Mouse (Mus musculus) C2C12 (cell line): ENCODE results near the gene Chst1. TPM values are rescaled to one million over a fixed set of nuclear protein-coding genes. Genes with fewer than 3 reads are reported as not detected.
A peak's percentile ranks its signal among the peaks of the same experiment; 100 is the strongest.

Source experiments
- H3K27me3 ChIP-seq: one replicate; pipeline ENCODE4 v1.6.1; 2011; ENCODE audit not compliant: control insufficient read depth, insufficient read depth, insufficient read length
- H3K36me3 ChIP-seq: one replicate; pipeline ENCODE4 v1.6.1; 2011; ENCODE audit not compliant: control insufficient read depth, insufficient read depth
- H3K4me3 ChIP-seq: one replicate; pipeline ENCODE4 v1.5.1; 2011; ENCODE audit warnings: mild to moderate bottlenecking, control low read depth; ENCODE audit not compliant: poor library complexity, insufficient read depth, severe bottlenecking
- H3K79me2 ChIP-seq: one replicate; pipeline ENCODE4 v1.6.1; 2011; ENCODE audit not compliant: control insufficient read depth, insufficient read depth
- H3K79me3 ChIP-seq: one replicate; pipeline ENCODE4 v1.6.1; 2011; ENCODE audit warnings: low read depth, control low read depth
- H3ac ChIP-seq: one replicate; pipeline ENCODE3; 2011; ENCODE audit warnings: low read depth; ENCODE audit not compliant: control insufficient read depth, insufficient read length
- CEBPB ChIP-seq: IDR thresholded peaks from one replicate; pipeline ENCODE4 v1.6.1; 2011; ENCODE audit warnings: low read depth, mild to moderate bottlenecking, control low read depth, moderate library complexity
- CTCF ChIP-seq: IDR thresholded peaks from one replicate; pipeline ENCODE4 v1.5.1; 2011; ENCODE audit not compliant: control insufficient read depth, insufficient read depth, insufficient read length
- FOSL1 ChIP-seq: IDR thresholded peaks from one replicate; pipeline ENCODE4 v1.8.0; 2011; ENCODE audit warnings: mild to moderate bottlenecking, low read length; ENCODE audit not compliant: poor library complexity, insufficient read depth, severe bottlenecking
- MAX ChIP-seq: IDR thresholded peaks from one replicate; pipeline ENCODE4 v1.6.1; 2011; ENCODE audit warnings: mild to moderate bottlenecking, control low read depth
- MYOD1 ChIP-seq: IDR thresholded peaks from one replicate; pipeline ENCODE4 v1.6.1; 2011; ENCODE audit warnings: low read depth; ENCODE audit not compliant: control insufficient read depth, insufficient read length
- MYOG ChIP-seq: IDR thresholded peaks from one replicate; pipeline ENCODE4 v1.6.1; 2011; ENCODE audit not compliant: control insufficient read depth, insufficient read length; ENCODE audit errors: extremely low read depth
- USF1 ChIP-seq: IDR thresholded peaks from one replicate; pipeline ENCODE4 v1.6.1; 2011; ENCODE audit warnings: low read depth, mild to moderate bottlenecking, control low read depth, moderate library complexity
- polyA plus RNA-seq: library from polyadenylated mRNA; unstranded; fragments of >200 nt; fragmentation: generic; extraction: Trizol; gene quantifications from one replicate; pipeline ENCODE4 v1.2.1, GENCODE M21; 2012; ENCODE audit warnings: missing spikeins

Chst1 gene
- polyA plus RNA-seq, 1 experiment, result 13.1 TPM

DNA sequence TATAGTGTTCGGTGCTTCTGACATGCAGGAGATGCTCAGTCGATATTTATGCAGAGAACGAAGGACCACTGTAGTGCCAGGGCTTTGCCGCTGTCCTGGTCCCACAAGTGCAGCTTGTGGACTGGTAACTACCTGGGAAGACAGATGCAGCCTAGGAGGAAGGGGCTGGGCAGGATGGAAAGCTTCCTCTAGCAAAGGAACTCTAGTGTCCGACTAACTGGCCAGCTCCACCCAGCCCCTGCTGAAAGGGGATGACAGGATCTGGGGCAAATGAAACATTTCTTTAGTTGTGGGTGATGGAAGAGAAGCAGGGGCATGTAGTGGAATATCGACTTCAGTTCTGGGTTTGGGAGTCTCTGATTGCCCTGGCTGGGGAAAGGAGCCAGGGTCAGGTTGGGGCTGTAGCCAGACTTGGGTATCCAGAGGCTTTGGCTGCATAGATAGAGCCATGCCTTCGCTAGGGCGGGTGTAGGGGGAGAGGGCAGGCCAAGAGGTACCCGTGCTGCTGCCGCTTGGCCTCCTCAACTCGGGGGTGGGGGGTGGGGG lies 493 bp upstream of the Chst1 start:
- Histone ChIP-seq H3K4me3 (no peak overlapping the region), H3K36me3 (peaks cover 12% of the 10 kb centered on the region), H3K79me2 (peaks cover 41% of the 10 kb centered on the region), H3K27me3 (peaks cover 24% of the 10 kb centered on the region), H3K79me3 (peaks cover 24% of the 10 kb centered on the region), H3ac (peak overlapping the region; percentile 16)
- TF ChIP-seq MYOG (no peak), CTCF (no peak), USF1 (no peak), CEBPB (no peak), MAX (no peak), FOSL1 (no peak), MYOD1 (no peak)

DNA sequence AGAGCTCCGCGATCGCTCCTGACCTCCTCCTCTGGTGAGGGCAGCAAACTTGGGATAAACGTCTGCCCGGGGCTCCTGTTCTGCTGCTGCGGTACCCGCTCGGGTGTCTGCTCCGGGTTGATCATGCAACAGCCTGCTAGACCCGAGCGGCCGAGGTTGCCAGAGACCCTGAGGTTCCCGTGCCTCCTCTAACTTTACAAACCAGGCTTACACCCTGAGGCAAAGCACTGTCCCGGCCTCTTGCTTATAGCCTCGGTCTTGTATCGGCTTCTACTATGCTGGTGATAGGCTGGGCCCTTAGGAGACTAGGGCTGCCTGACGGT lies 802 bp downstream of the Chst1 start:
- Histone ChIP-seq H3K79me2 (peaks cover 54% of the 10 kb centered on the region), H3K27me3 (peaks cover 11% of the 10 kb centered on the region), H3K4me3 (peak overlapping the region; percentile 69), H3ac (peak overlapping the region; percentile 83), H3K79me3 (peaks cover 35% of the 10 kb centered on the region), H3K36me3 (peaks cover 17% of the 10 kb centered on the region)
- TF ChIP-seq MYOD1 (no peak), FOSL1 (no peak)

DNA sequence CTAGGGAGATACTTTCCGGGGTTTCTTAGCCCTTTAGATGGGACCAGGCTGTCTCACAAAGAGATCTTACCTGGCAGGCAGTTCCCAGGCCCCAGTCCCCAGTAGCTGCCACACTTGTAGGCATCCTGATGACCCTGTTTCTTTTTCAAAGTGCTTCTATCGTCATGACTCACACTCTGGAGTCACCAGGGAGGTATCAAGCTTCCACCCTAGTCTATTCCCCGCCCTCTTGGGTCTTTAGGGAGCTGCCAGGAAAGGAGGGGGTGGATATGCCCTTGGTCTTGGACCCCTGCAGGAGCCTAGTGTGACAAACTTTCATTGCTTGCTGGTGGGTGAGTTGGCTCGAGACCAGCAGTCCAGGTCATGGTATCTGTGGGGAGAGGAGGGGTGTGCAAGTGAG lies 1.7 kb downstream of the Chst1 start:
- H3K4me3 ChIP-seq, result peak overlapping the region; percentile 69
- H3K79me2 ChIP-seq, result peaks cover 64% of the 10 kb centered on the region
- H3K79me3 ChIP-seq, result peaks cover 35% of the 10 kb centered on the region
- no peak overlapping the region for H3ac ChIP-seq
- TF ChIP-seq MYOD1 (no peak), FOSL1 (no peak), CEBPB (no peak), MYOG (no peak), CTCF (no peak), USF1 (no peak), MAX (no peak)
- peaks cover 17% of the 10 kb centered on the region for H3K36me3 ChIP-seq
- H3K27me3 ChIP-seq, result peaks cover 2% of the 10 kb centered on the region

DNA sequence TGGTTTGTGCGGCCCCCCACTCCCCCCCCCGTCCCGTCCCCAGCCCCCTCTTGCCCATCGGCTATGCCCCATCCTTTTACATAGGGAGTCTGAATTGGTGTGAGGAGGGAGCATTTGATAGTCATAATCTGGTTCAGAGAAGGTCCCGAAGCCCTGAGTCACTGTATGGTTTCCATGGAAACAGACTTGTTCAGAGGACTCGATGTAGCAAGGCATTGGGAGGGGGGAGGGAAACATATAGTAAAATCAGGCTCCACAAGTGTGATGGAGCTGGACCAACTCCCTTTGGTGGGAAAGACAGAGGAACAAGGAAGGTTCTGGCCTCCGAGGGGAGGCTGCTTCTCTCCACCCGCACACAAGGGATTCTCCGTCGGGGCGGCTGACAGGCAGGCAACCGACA lies 2.6 kb downstream of the Chst1 start:
- Histone ChIP-seq H3ac (no peak overlapping the region), H3K4me3 (peak overlapping the region; percentile 28), H3K79me2 (peaks cover 72% of the 10 kb centered on the region), H3K27me3 (no peaks in the 10 kb centered on the region), H3K36me3 (peaks cover 23% of the 10 kb centered on the region), H3K79me3 (peaks cover 43% of the 10 kb centered on the region)
- no peak for TF ChIP-seq USF1
- no peak for TF ChIP-seq MYOD1
- no peak for TF ChIP-seq FOSL1
- no peak for TF ChIP-seq CTCF
- TF ChIP-seq MAX, result no peak
- no peak for TF ChIP-seq CEBPB
- TF ChIP-seq MYOG, result no peak

DNA sequence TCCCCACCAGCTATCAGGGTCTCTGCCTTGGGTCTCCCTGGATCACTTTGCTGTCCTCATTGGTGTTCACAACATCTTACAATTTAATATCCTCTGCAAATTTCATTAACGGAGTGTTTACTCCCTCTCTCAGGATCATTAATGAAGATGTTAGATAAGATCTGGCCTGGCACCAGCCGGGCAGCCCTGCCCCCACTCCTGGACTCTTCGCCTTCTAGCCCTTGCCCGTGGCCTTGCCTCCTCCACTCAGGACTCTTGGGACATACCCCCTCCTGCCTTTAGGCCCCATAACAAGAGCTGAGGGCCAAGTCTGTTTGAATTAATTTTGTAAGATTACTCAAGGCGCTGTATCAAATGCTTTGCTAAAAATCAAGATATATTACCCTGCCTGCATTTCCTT lies 4.1 kb downstream of the Chst1 start:
- Histone ChIP-seq H3K27me3 (no peaks in the 10 kb centered on the region), H3K4me3 (no peak overlapping the region), H3K79me3 (peaks cover 46% of the 10 kb centered on the region), H3K79me2 (peaks cover 87% of the 10 kb centered on the region), H3K36me3 (peaks cover 23% of the 10 kb centered on the region), H3ac (no peak overlapping the region)
- TF ChIP-seq MYOG (no peak), CTCF (no peak), CEBPB (no peak), USF1 (no peak), FOSL1 (no peak), MAX (no peak), MYOD1 (no peak)

DNA sequence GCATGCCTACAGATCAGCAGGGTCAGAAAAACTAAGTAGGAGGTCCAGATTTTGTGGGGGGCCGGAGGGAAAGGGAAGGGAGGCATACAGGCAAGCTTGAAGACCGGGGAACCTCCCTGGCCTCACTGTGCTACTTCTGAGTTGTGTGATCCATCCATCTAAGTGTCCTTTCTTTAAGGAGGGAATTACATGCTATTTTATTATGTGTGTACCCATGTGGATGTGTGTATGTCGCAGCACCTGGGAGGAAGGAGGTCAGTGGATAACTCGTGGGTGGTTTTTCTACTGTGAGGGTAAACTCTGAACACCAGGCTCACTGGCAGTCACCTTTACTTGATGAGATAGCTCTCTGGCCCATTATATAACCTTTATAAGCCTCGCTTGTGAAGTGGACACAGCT lies 5.1 kb downstream of the Chst1 start:
- Histone ChIP-seq H3K4me3 (no peak overlapping the region), H3K36me3 (peaks cover 27% of the 10 kb centered on the region), H3ac (no peak overlapping the region), H3K79me2 (peaks cover 97% of the 10 kb centered on the region), H3K79me3 (peaks cover 51% of the 10 kb centered on the region), H3K27me3 (no peaks in the 10 kb centered on the region)
- TF ChIP-seq CEBPB (no peak), MYOG (no peak), MYOD1 (no peak), FOSL1 (no peak), MAX (no peak), USF1 (no peak), CTCF (no peak)
